Mouse (Mus musculus): ENCODE measurements at regions not wholly inside any gene's neighbourhood (a gene's known extent, or its start where the extent isn't known, plus 50 kb on each side); places are given as distances from the start of the nearest gene placed in this dataset.

GRCm38 (mm10) chr5:77487837-77488827 lies 80.3 kb upstream of the Igfbp7 start:
- H3K4me2 ChIP-seq (ENCODE audit: low read depth, severe bottlenecking): peak overlapping the region; percentile 33; the same call in 1 of the 2 replicates
- 6% methylated on average over 19 of the region's 19 CpGs for WGBS
- H3K27me3 ChIP-seq (ENCODE audit: control insufficient read depth, insufficient read depth, low read length): no peaks in the 10 kb centered on the region
- H3K4me1 ChIP-seq (ENCODE audit: control insufficient read depth, insufficient read depth, low read length): peaks cover 8% of the 10 kb centered on the region; the same call in 1 of the 2 replicates
- no peaks in the 10 kb centered on the region for H3K9me3 ChIP-seq (ENCODE audit: control insufficient read depth, low read length)
- no peak overlapping the region for H3K4me3 ChIP-seq (ENCODE audit: low read depth, low read length)
- peak overlapping the region; percentile 92 for H3K27ac ChIP-seq (replicated peaks; ENCODE audit: low read depth, low read length)
- DNase-seq (ENCODE audit: low spot score) (peak; percentile 78), ATAC-seq (ENCODE audit: insufficient number of reproducible peaks, low FRiP score, low TSS enrichment, low read depth) (peak; percentile 62; the same call in 1 of the 2 replicates)
- H3K9ac ChIP-seq (ENCODE audit: low read length): peak overlapping the region; percentile 31; the same call in 1 of the 2 replicates
- H3K36me3 ChIP-seq (ENCODE audit: control insufficient read depth, insufficient read depth, low read length): no peaks in the 10 kb centered on the region

GRCm38 (mm10) chr5:77483053-77483717 lies 75.3 kb upstream of the Igfbp7 start:
- Histone ChIP-seq H3K27ac (replicated peaks; ENCODE audit: low read depth, low read length) (no peak overlapping the region), H3K36me3 (ENCODE audit: control insufficient read depth, insufficient read depth, low read length) (no peaks in the 10 kb centered on the region), H3K27me3 (ENCODE audit: control insufficient read depth, insufficient read depth, low read length) (no peaks in the 10 kb centered on the region), H3K9ac (ENCODE audit: low read length) (no peak overlapping the region), H3K9me3 (ENCODE audit: control insufficient read depth, low read length) (no peaks in the 10 kb centered on the region), H3K4me2 (ENCODE audit: low read depth, severe bottlenecking) (no peak overlapping the region), H3K4me3 (ENCODE audit: low read depth, low read length) (no peak overlapping the region), H3K4me1 (ENCODE audit: control insufficient read depth, insufficient read depth, low read length) (peaks cover 6% of the 10 kb centered on the region; the same call in 1 of the 2 replicates)
- DNase-seq (ENCODE audit: low spot score) (no peak), ATAC-seq (ENCODE audit: insufficient number of reproducible peaks, low FRiP score, low TSS enrichment, low read depth) (no peak)
- 92% methylated on average over 9 of the region's 9 CpGs for WGBS

- DNase-seq (ENCODE audit: low spot score) (no peak), ATAC-seq (ENCODE audit: insufficient number of reproducible peaks, low FRiP score, low TSS enrichment, low read depth) (no peak)
- Histone ChIP-seq H3K36me3 (ENCODE audit: control insufficient read depth, insufficient read depth, low read length) (no peaks in the 10 kb centered on the region), H3K4me1 (ENCODE audit: control insufficient read depth, insufficient read depth, low read length) (0 out of 2 replicates have a peak, but pooled peaks cover 3% of the 10 kb centered on the region), H3K4me2 (ENCODE audit: low read depth, severe bottlenecking) (no peak overlapping the region), H3K27ac (replicated peaks; ENCODE audit: low read depth, low read length) (no peak overlapping the region), H3K9ac (ENCODE audit: low read length) (no peak overlapping the region), H3K9me3 (ENCODE audit: control insufficient read depth, low read length) (no peaks in the 10 kb centered on the region), H3K4me3 (ENCODE audit: low read depth, low read length) (no peak overlapping the region), H3K27me3 (ENCODE audit: control insufficient read depth, insufficient read depth, low read length) (no peaks in the 10 kb centered on the region)
- 49% methylated on average over 1 of the region's 1 CpGs for WGBS
These were observed 74.0 kb upstream of the Igfbp7 start for GRCm38 (mm10) chr5:77481811-77482210.

GRCm38 (mm10) chr5:77477794-77478193 lies 70.0 kb upstream of the Igfbp7 start:
- no peak overlapping the region for H3K4me2 ChIP-seq (ENCODE audit: low read depth, severe bottlenecking)
- H3K9ac ChIP-seq (ENCODE audit: low read length): no peak overlapping the region
- no peaks in the 10 kb centered on the region for H3K4me1 ChIP-seq (ENCODE audit: control insufficient read depth, insufficient read depth, low read length)
- DNase-seq (ENCODE audit: low spot score) (no peak), ATAC-seq (ENCODE audit: insufficient number of reproducible peaks, low FRiP score, low TSS enrichment, low read depth) (no peak)
- H3K27ac ChIP-seq (replicated peaks; ENCODE audit: low read depth, low read length): no peak overlapping the region
- no peaks in the 10 kb centered on the region for H3K36me3 ChIP-seq (ENCODE audit: control insufficient read depth, insufficient read depth, low read length)
- H3K27me3 ChIP-seq (ENCODE audit: control insufficient read depth, insufficient read depth, low read length): no peaks in the 10 kb centered on the region
- H3K4me3 ChIP-seq (ENCODE audit: low read depth, low read length): no peak overlapping the region
- WGBS: 86% methylated on average over 9 of the region's 9 CpGs
- H3K9me3 ChIP-seq (ENCODE audit: control insufficient read depth, low read length): no peaks in the 10 kb centered on the region

- Histone ChIP-seq H3K4me2 (ENCODE audit: low read depth, severe bottlenecking) (no peak overlapping the region), H3K36me3 (ENCODE audit: control insufficient read depth, insufficient read depth, low read length) (no peaks in the 10 kb centered on the region), H3K9me3 (ENCODE audit: control insufficient read depth, low read length) (no peaks in the 10 kb centered on the region), H3K27ac (replicated peaks; ENCODE audit: low read depth, low read length) (no peak overlapping the region), H3K4me3 (ENCODE audit: low read depth, low read length) (no peak overlapping the region), H3K4me1 (ENCODE audit: control insufficient read depth, insufficient read depth, low read length) (no peaks in the 10 kb centered on the region), H3K27me3 (ENCODE audit: control insufficient read depth, insufficient read depth, low read length) (no peaks in the 10 kb centered on the region), H3K9ac (ENCODE audit: low read length) (no peak overlapping the region)
- no peak for DNase-seq (ENCODE audit: low spot score)
- ATAC-seq (ENCODE audit: insufficient number of reproducible peaks, low FRiP score, low TSS enrichment, low read depth): no peak
- WGBS: 83% methylated on average over 8 of the region's 8 CpGs
These were observed 66.2 kb upstream of the Igfbp7 start for GRCm38 (mm10) chr5:77473896-77474486.

GRCm38 (mm10) chr5:77469236-77469766 lies 61.5 kb upstream of the Igfbp7 start:
- H3K27ac ChIP-seq (replicated peaks; ENCODE audit: low read depth, low read length): no peak overlapping the region
- no peak overlapping the region for H3K4me2 ChIP-seq (ENCODE audit: low read depth, severe bottlenecking)
- no peak overlapping the region for H3K9ac ChIP-seq (ENCODE audit: low read length)
- H3K36me3 ChIP-seq (ENCODE audit: control insufficient read depth, insufficient read depth, low read length): no peaks in the 10 kb centered on the region
- no peak for DNase-seq (ENCODE audit: low spot score)
- 90% methylated on average over 15 of the region's 15 CpGs for WGBS
- ATAC-seq (ENCODE audit: insufficient number of reproducible peaks, low FRiP score, low TSS enrichment, low read depth): no peak
- H3K4me1 ChIP-seq (ENCODE audit: control insufficient read depth, insufficient read depth, low read length): 0 out of 2 replicates have a peak, but pooled peaks cover 2% of the 10 kb centered on the region
- no peak overlapping the region for H3K4me3 ChIP-seq (ENCODE audit: low read depth, low read length)
- no peaks in the 10 kb centered on the region for H3K27me3 ChIP-seq (ENCODE audit: control insufficient read depth, insufficient read depth, low read length)
- no peaks in the 10 kb centered on the region for H3K9me3 ChIP-seq (ENCODE audit: control insufficient read depth, low read length)

GRCm38 (mm10) chr5:77468467-77468866 lies 60.6 kb upstream of the Igfbp7 start:
- no peaks in the 10 kb centered on the region for H3K36me3 ChIP-seq (ENCODE audit: control insufficient read depth, insufficient read depth, low read length)
- H3K4me1 ChIP-seq (ENCODE audit: control insufficient read depth, insufficient read depth, low read length): 0 out of 2 replicates have a peak, but pooled peaks cover 2% of the 10 kb centered on the region
- no peaks in the 10 kb centered on the region for H3K9me3 ChIP-seq (ENCODE audit: control insufficient read depth, low read length)
- DNase-seq (ENCODE audit: low spot score): peak; percentile 74
- H3K4me2 ChIP-seq (ENCODE audit: low read depth, severe bottlenecking): no peak overlapping the region
- no peak overlapping the region for H3K27ac ChIP-seq (replicated peaks; ENCODE audit: low read depth, low read length)
- no peaks in the 10 kb centered on the region for H3K27me3 ChIP-seq (ENCODE audit: control insufficient read depth, insufficient read depth, low read length)
- 66% methylated on average over 15 of the region's 15 CpGs for WGBS
- no peak overlapping the region for H3K9ac ChIP-seq (ENCODE audit: low read length)
- ATAC-seq (ENCODE audit: insufficient number of reproducible peaks, low FRiP score, low TSS enrichment, low read depth): no peak
- H3K4me3 ChIP-seq (ENCODE audit: low read depth, low read length): no peak overlapping the region
